Mouse (Mus musculus) liver, postnatal 0 days (tissue): Measurements from ENCODE around the gene Oog4. TPM values are rescaled to one million over a fixed set of nuclear protein-coding genes. Genes with fewer than 3 reads are reported as not detected.

Source experiments
- ATAC-seq: fragments of 200-750 bp; cut with Nextera tagmentation; 2 replicates; pipeline ENCODE4 v1.8.0; 2017; ENCODE audit warnings: mild to moderate bottlenecking, moderate library complexity
- DNase-seq: peaks from one replicate; pipeline ENCODE4 v3.0.0-alpha.2; 2016
- H3K27ac ChIP-seq: fragments of 300-500 bp; sonication (generic); 2 replicates; pipeline ENCODE4 v1.5.1; 2014; ENCODE audit warnings: antibody characterized with exemption, moderate library complexity, mild to moderate bottlenecking, low read depth
- H3K27me3 ChIP-seq: fragments of 300-500 bp; sonication (generic); 2 replicates; pipeline ENCODE4 v1.6.1; 2014; ENCODE audit warnings: low read length, control low read depth, mixed read lengths; ENCODE audit not compliant: insufficient read depth
- H3K36me3 ChIP-seq: fragments of 300-500 bp; sonication (generic); replicated peaks from 2 replicates; pipeline ENCODE4 v1.6.1; 2014; ENCODE audit warnings: mild to moderate bottlenecking, control low read depth, low read length, moderate library complexity, mixed read lengths; ENCODE audit not compliant: insufficient read depth
- H3K4me1 ChIP-seq: fragments of 300-500 bp; sonication (generic); 2 replicates; pipeline ENCODE4 v1.6.1; 2014; ENCODE audit warnings: antibody characterized with exemption, mild to moderate bottlenecking, control low read depth; ENCODE audit not compliant: insufficient read depth
- H3K4me2 ChIP-seq: fragments of 300-500 bp; sonication (generic); 2 replicates; pipeline ENCODE4 v1.6.1; 2014; ENCODE audit warnings: low read depth, mild to moderate bottlenecking, low read length, moderate library complexity, mixed read lengths
- H3K4me3 ChIP-seq: fragments of 300-500 bp; sonication (generic); 2 replicates; pipeline ENCODE4 v1.5.1; 2014; ENCODE audit warnings: low read depth, low read length
- H3K9ac ChIP-seq: fragments of 300-500 bp; sonication (generic); replicated peaks from 2 replicates; pipeline ENCODE4 v1.6.1; 2014; ENCODE audit warnings: mild to moderate bottlenecking, moderate library complexity
- H3K9me3 ChIP-seq: fragments of 300-500 bp; sonication (generic); 2 replicates; pipeline ENCODE4 v1.6.1; 2016; ENCODE audit warnings: mild to moderate bottlenecking, control low read depth, low read length, mixed read lengths
- CTCF ChIP-seq: sonication (generic); IDR thresholded peaks from 2 replicates; pipeline ENCODE4 v1.5.1; 2016; ENCODE audit warnings: antibody characterized with exemption, low read depth
- EP300 ChIP-seq: IDR thresholded peaks from 2 replicates; pipeline ENCODE4 v1.6.1; 2016; ENCODE audit warnings: antibody characterized with exemption, low read depth, mild to moderate bottlenecking
- WGBS: fragments of 180-500 bp; shearing (Covaris S2); extraction: QIAGEN DNeasy Blood & Tissue Kit; methylation state at CpG from one replicate; pipeline ENCODE4 v1.1.7; 2014; ENCODE audit not compliant: insufficient replicate concordance; 5-methylcytosine and 5-hydroxymethylcytosine counted together
- polyA plus RNA-seq: library from polyadenylated mRNA; unstranded; fragments of >200 nt; fragmentation: Nextera tagmentation; extraction: Ambion mirVana; gene quantifications from 2 replicates; pipeline ENCODE4 v1.2.1, GENCODE M21; 2015

The Oog4 gene
- polyA plus RNA-seq, 1 experiment from 2014 or later: not detected

DNA sequence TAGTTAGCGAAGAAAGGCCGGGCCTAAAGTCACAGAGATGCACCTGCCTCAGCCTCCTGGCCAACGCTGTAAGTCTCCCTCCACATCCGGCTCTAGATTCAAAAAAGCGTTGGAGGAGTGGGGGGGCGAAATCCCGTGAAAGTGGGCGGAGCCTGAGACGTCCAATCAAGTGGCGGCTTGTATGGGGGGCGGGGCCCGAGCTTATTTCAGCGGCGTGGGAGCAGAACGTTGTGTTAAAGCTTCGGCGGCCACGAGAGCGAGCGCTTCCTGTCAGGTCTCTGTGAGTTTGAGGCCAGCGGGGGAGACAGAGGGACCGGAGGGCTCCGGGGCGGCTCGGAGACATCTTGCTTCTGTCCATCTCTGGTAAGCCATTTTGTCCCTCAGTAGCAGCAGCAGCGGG, 55.9 kb downstream of the Oog4 start, which contains the start of gene Pramel1:
TSS of gene Pramel1 (plus strand) at position 248 of the 400 bp plus-strand sequence.
- Histone ChIP-seq H3K27ac (no peak within 1 kb of the TSS), H3K9me3 (no peaks in the 10 kb centered on the region), H3K4me1 (no peaks in the 10 kb centered on the region), H3K27me3 (no peaks in the 10 kb centered on the region), H3K4me2 (no peak within 1 kb of the TSS), H3K9ac (no peak within 1 kb of the TSS), H3K4me3 (no peak within 1 kb of the TSS), H3K36me3 (no peaks in the 10 kb centered on the region)
- TF ChIP-seq CTCF: no peak
- no peak for TF ChIP-seq EP300
- DNase-seq: peak; percentile 19
- ATAC-seq: no peak
- WGBS: 80% methylated on average over 26 of the region's 26 CpGs

GRCm38 (mm10) chr4:143388955-143389702, 61.0 kb downstream of the Oog4 start:
- Histone ChIP-seq H3K9ac (peak overlapping the region; percentile 38; the same call in 1 of the 2 replicates), H3K9me3 (no peaks in the 10 kb centered on the region), H3K36me3 (no peaks in the 10 kb centered on the region), H3K27ac (no peak overlapping the region), H3K4me1 (0 out of 2 replicates have a peak, but pooled peaks cover 3% of the 10 kb centered on the region), H3K27me3 (0 out of 2 replicates have a peak, but pooled peaks cover 3% of the 10 kb centered on the region), H3K4me3 (peak overlapping the region; percentile 40), H3K4me2 (peak overlapping the region; percentile 59)
- 11% methylated on average over 25 of the region's 43 CpGs for WGBS
- DNase-seq (peak; percentile 53), ATAC-seq (peak; percentile 57)
- TF ChIP-seq CTCF: peak; percentile 30; the same call in 1 of the 2 replicates
- TF ChIP-seq EP300: no peak

Other genes starting within 250 kb of the Oog4 start
- 2.6 and 4.1 TPM in 2 replicates for gene Prdm2, start 237.3 kb downstream of the Oog4 start, polyA plus RNA-seq
- gene Pdpn, start 150.8 kb downstream of the Oog4 start, polyA plus RNA-seq: 1.6 TPM in 2 replicates
- gene Lrrc38, start 100.6 kb downstream of the Oog4 start, polyA plus RNA-seq: not detected in 2 replicates
- gene Pramel1, start 55.9 kb downstream of the Oog4 start, polyA plus RNA-seq: not detected in 2 replicates
- 2.5 and 3.3 TPM in 2 replicates for gene Pramef8, start 37.9 kb downstream of the Oog4 start, polyA plus RNA-seq
- not detected in 2 replicates for gene Gm13043, start 61.0 kb upstream of the Oog4 start, polyA plus RNA-seq
- not detected in 2 replicates for gene Gm13040, start 85.6 kb upstream of the Oog4 start, polyA plus RNA-seq
- not detected in 2 replicates for gene BC080695, start 101.4 kb upstream of the Oog4 start, polyA plus RNA-seq
- gene Gm13057, start 101.4 kb upstream of the Oog4 start, polyA plus RNA-seq: not detected in 2 replicates
- not detected in 2 replicates for gene Gm13083, start 164.7 kb upstream of the Oog4 start, polyA plus RNA-seq
- gene Gm13088, start 206.9 kb upstream of the Oog4 start, polyA plus RNA-seq: not detected in 2 replicates